Mouse (Mus musculus): ENCODE data around the gene Lrguk. TPM values are rescaled to one million over a fixed set of nuclear protein-coding genes. Genes with fewer than 3 reads are reported as not detected.

Lrguk gene
- polyA plus RNA-seq, 1 experiment from 2014 or later = 1.4 TPM

DNA sequence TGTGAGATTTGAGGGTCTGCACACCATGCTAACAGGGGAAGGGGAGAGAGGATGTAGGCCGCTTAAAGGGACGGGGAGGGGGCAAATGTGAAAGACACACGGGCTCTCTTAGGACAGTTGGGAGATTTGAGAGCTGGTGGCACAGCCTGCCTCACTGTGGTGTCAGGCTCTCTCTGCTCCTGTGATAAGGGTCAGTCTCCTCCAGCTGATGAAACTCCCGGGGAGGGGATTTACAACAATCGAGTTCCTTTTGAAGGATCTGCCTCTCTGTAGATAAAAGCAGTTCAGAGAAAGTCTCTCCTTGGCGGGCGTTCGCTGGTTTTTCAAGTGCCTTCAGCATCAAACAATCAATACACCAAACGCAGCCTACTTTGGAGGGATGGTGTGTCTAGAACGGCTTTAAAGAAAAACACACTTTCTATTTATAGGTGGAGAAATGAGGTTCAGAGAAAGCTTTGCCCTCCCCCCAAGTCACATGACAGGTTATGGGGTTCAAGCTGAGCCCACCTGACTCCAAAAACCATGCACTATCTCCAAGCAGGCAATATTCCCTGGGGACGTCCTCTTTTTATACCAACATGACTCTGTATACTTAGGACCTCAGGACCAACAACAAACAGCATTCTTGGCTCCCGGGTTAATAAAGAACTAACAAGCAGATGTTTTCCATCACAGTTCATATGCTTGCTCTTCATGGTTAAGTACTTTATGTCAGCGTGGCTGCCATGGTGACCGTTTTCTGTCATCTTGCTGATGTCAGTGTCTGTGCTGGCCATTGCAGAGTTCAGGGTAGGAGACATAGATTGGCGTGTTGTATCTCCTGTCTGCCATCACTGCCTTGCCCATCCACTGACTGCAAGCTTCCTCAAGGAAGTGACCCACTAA is 5.6 kb downstream of the Lrguk start:
- Histone ChIP-seq H3K9me3 (replicated peaks) (no peaks in the 10 kb centered on the region), H3K4me2 (replicated peaks) (no peak overlapping the region), H3K27ac (no peak overlapping the region), H3K27me3 (peaks cover 5% of the 10 kb centered on the region; the same call in 1 of the 2 replicates), H3K4me3 (no peak overlapping the region), H3K36me3 (no peaks in the 10 kb centered on the region), H3K4me1 (peaks cover 3% of the 10 kb centered on the region), H3K9ac (no peak overlapping the region)
- ATAC-seq (ENCODE audit: low FRiP score) = no peak
- WGBS = 60% methylated on average over 15 of the region's 15 CpGs

DNA sequence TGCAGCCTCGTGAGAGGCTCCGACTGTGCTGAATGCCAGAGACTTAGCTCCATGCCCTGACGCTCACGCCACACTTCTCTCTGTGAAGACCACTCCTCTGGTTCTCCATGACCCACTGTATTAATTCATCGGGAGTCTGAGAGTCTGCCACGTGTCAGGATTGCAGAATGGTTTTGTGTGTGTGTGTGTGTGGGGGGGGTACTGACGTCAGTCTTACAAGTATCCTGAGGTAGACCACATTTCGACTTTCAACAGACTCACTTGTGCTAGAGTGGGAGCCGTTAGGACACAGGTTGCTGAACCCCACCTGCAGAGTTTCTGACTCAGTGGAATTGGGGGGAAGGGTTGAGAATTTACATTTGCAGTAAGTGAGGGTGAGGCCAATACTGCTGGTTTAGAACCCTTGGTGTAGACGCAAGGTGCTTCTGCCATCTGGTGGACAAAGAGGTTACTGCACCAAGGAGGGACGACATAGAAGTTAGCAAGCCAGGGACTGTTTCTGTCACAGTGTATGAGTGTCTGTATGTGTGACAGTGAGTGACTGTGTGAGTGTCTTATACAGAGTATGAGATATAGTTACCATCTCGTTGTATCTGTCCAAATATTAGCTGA is 11.5 kb downstream of the Lrguk start:
- WGBS = 40% methylated on average over 12 of the region's 12 CpGs
- no peaks in the 10 kb centered on the region for H3K36me3 ChIP-seq
- H3K27ac ChIP-seq = no peak overlapping the region
- H3K4me3 ChIP-seq = no peak overlapping the region
- H3K9ac ChIP-seq = no peak overlapping the region
- no peaks in the 10 kb centered on the region for H3K27me3 ChIP-seq
- H3K4me1 ChIP-seq = no peaks in the 10 kb centered on the region
- no peaks in the 10 kb centered on the region for H3K9me3 ChIP-seq (replicated peaks)
- H3K4me2 ChIP-seq (replicated peaks) = no peak overlapping the region
- ATAC-seq (ENCODE audit: low FRiP score) = peak; percentile 32; the same call in 1 of the 2 replicates

GRCm38 (mm10) chr6:34041589-34042280 is 12.5 kb downstream of the Lrguk start:
- ATAC-seq (ENCODE audit: low FRiP score) = no peak
- no peaks in the 10 kb centered on the region for H3K36me3 ChIP-seq
- no peak overlapping the region for H3K9ac ChIP-seq
- H3K4me3 ChIP-seq = no peak overlapping the region
- no peaks in the 10 kb centered on the region for H3K9me3 ChIP-seq (replicated peaks)
- WGBS = 87% methylated on average over 11 of the region's 11 CpGs
- no peaks in the 10 kb centered on the region for H3K27me3 ChIP-seq
- no peak overlapping the region for H3K4me2 ChIP-seq (replicated peaks)
- H3K4me1 ChIP-seq = 0 out of 2 replicates have a peak, but pooled peaks cover 3% of the 10 kb centered on the region
- H3K27ac ChIP-seq = no peak overlapping the region

DNA sequence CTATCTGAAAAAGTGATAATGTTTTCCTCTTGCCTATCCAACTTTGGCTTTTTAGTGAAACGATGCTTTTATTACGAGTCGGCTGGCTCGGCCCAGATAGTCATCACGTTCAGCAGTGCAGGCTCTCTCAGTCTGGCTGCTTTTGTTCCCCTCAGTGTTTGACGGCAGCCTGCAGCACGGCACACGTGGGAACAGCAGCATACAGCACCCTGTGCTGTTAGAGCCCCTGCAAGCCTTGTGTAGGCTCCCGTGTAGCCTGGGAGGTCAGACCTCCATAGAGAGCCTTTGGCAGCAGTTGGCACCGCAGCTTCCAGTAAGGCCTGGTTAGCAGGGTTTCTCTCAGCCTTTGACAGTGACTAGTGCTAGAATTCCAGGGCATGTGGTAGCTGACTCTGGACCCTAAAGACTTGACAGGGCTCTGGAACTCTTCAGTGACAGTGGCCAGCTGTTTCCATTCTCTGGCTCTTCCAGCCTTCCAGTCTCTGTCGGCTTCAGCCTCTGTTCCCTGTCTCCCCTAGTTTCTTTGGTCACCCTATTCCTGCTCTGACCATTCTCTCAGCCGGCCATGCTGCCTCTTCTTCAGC is 15.1 kb downstream of the Lrguk start:
- no peak overlapping the region for H3K27ac ChIP-seq

GRCm38 (mm10) chr6:34044846-34045540 is 15.7 kb downstream of the Lrguk start:
- 84% methylated on average over 9 of the region's 9 CpGs for WGBS

More for the DNA sequence above, 15.1 kb downstream of the Lrguk start:
- Histone ChIP-seq H3K27me3 (no peaks in the 10 kb centered on the region), H3K9ac (no peak overlapping the region), H3K4me3 (no peak overlapping the region), H3K4me1 (0 out of 2 replicates have a peak, but pooled peaks cover 5% of the 10 kb centered on the region), H3K9me3 (replicated peaks) (no peaks in the 10 kb centered on the region), H3K4me2 (replicated peaks) (no peak overlapping the region), H3K36me3 (no peaks in the 10 kb centered on the region)
- WGBS = 85% methylated on average over 12 of the region's 12 CpGs
- ATAC-seq (ENCODE audit: low FRiP score) = no peak

DNA sequence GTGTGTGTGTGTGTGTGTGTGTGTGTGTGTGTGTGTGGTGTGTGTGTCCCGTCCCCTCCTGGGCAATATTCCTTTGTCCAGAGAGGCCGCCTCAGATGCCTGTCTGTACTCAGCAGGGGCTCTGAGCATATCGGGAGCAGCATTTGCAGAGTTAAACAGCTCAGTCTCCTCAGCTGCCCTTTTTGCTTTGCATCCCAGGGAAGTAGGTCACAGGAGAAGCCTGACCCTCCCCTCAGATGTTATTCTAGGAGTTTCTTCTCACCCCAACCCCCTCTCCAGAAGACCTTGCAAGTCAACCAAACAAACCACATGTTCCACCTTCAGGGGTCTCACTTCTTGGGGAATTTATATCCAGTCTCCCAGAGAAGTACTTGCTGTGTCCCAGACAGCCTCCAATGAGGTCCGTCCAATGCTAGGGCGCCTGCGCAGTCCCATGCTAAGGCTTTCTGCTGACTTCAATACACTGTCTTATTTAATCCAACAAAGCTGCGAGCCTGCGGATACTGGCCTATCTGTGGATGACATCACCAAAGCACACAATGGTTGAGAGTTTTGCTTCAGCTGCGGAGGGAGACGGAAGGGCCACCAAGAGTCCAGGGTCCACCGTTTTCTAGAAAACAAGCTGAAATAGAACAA is 17.4 kb downstream of the Lrguk start:
- Histone ChIP-seq H3K4me3 (no peak overlapping the region), H3K4me1 (peaks cover 8% of the 10 kb centered on the region; the same call in 1 of the 2 replicates), H3K9ac (no peak overlapping the region), H3K27ac (no peak overlapping the region), H3K36me3 (no peaks in the 10 kb centered on the region), H3K9me3 (replicated peaks) (no peaks in the 10 kb centered on the region), H3K4me2 (replicated peaks) (no peak overlapping the region), H3K27me3 (no peaks in the 10 kb centered on the region)
- no peak for ATAC-seq (ENCODE audit: low FRiP score)
- WGBS = 64% methylated on average over 11 of the region's 11 CpGs

More at GRCm38 (mm10) chr6:34044846-34045540, 15.7 kb downstream of the Lrguk start:
- no peaks in the 10 kb centered on the region for H3K9me3 ChIP-seq (replicated peaks)
- H3K36me3 ChIP-seq = no peaks in the 10 kb centered on the region
- no peaks in the 10 kb centered on the region for H3K27me3 ChIP-seq
- no peak overlapping the region for H3K27ac ChIP-seq
- H3K9ac ChIP-seq = no peak overlapping the region
- H3K4me1 ChIP-seq = peaks cover 7% of the 10 kb centered on the region; the same call in 1 of the 2 replicates
- ATAC-seq (ENCODE audit: low FRiP score) = no peak
- H3K4me3 ChIP-seq = no peak overlapping the region
- H3K4me2 ChIP-seq (replicated peaks) = no peak overlapping the region

GRCm38 (mm10) chr6:34049433-34049832 is 20.2 kb downstream of the Lrguk start:
- H3K4me1 ChIP-seq = peaks cover 8% of the 10 kb centered on the region; the same call in 1 of the 2 replicates
- no peaks in the 10 kb centered on the region for H3K9me3 ChIP-seq (replicated peaks)
- H3K4me3 ChIP-seq = no peak overlapping the region
- H3K4me2 ChIP-seq (replicated peaks) = no peak overlapping the region
- ATAC-seq (ENCODE audit: low FRiP score) = no peak
- H3K36me3 ChIP-seq = no peaks in the 10 kb centered on the region
- WGBS = 54% methylated on average over 2 of the region's 2 CpGs
- H3K27ac ChIP-seq = no peak overlapping the region
- no peaks in the 10 kb centered on the region for H3K27me3 ChIP-seq
- no peak overlapping the region for H3K9ac ChIP-seq

GRCm38 (mm10) chr6:34059741-34060140 is 30.5 kb downstream of the Lrguk start:
- ATAC-seq (ENCODE audit: low FRiP score) = no peak
- 93% methylated on average over 6 of the region's 6 CpGs for WGBS
- no peak overlapping the region for H3K4me2 ChIP-seq (replicated peaks)

GRCm38 (mm10) chr6:34066790-34067189 is 37.5 kb downstream of the Lrguk start:
- no peaks in the 10 kb centered on the region for H3K27me3 ChIP-seq
- no peaks in the 10 kb centered on the region for H3K4me1 ChIP-seq
- H3K9ac ChIP-seq = no peak overlapping the region
- H3K9me3 ChIP-seq (replicated peaks) = no peaks in the 10 kb centered on the region
- H3K4me2 ChIP-seq (replicated peaks) = no peak overlapping the region
- no peak overlapping the region for H3K27ac ChIP-seq
- H3K4me3 ChIP-seq = no peak overlapping the region
- no peak for ATAC-seq (ENCODE audit: low FRiP score)
- no peaks in the 10 kb centered on the region for H3K36me3 ChIP-seq
- 89% methylated on average over 7 of the region's 7 CpGs for WGBS

More at GRCm38 (mm10) chr6:34059741-34060140, 30.5 kb downstream of the Lrguk start:
- no peaks in the 10 kb centered on the region for H3K36me3 ChIP-seq
- no peaks in the 10 kb centered on the region for H3K27me3 ChIP-seq
- H3K4me3 ChIP-seq = no peak overlapping the region
- no peaks in the 10 kb centered on the region for H3K4me1 ChIP-seq
- H3K9ac ChIP-seq = no peak overlapping the region
- H3K9me3 ChIP-seq (replicated peaks) = no peaks in the 10 kb centered on the region
- no peak overlapping the region for H3K27ac ChIP-seq

DNA sequence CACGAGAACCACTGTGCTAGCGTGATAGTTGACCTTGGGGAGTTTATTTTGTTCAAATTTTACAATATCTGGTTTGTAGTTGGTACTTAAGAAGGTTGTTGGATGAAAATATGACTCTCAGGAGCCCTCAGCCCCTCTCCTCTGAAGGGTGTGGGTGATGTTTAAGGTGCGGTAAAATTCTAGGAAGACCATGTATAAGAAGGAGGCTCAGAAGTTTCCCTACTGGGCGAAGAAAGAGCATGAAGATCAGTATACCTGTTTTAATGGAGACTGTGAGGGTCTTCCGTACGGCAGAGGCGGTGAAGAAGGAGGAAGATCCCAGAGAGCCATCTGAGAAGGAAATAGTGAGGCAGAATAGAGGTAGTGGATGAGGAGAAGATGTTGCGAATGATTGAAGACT is 38.0 kb downstream of the Lrguk start:
- Histone ChIP-seq H3K27me3 (no peaks in the 10 kb centered on the region), H3K27ac (no peak overlapping the region), H3K4me1 (no peaks in the 10 kb centered on the region), H3K4me3 (no peak overlapping the region), H3K9ac (no peak overlapping the region), H3K9me3 (replicated peaks) (no peaks in the 10 kb centered on the region), H3K4me2 (replicated peaks) (no peak overlapping the region), H3K36me3 (no peaks in the 10 kb centered on the region)
- 93% methylated on average over 8 of the region's 8 CpGs for WGBS
- no peak for ATAC-seq (ENCODE audit: low FRiP score)

- Histone ChIP-seq H3K4me2 (replicated peaks) (no peak overlapping the region), H3K27me3 (no peaks in the 10 kb centered on the region), H3K4me1 (no peaks in the 10 kb centered on the region), H3K4me3 (no peak overlapping the region), H3K9ac (no peak overlapping the region), H3K9me3 (replicated peaks) (no peaks in the 10 kb centered on the region), H3K36me3 (no peaks in the 10 kb centered on the region), H3K27ac (no peak overlapping the region)
- WGBS = 60% methylated on average over 5 of the region's 5 CpGs
- ATAC-seq (ENCODE audit: low FRiP score) = no peak
Measured at GRCm38 (mm10) chr6:34071936-34072335, 42.7 kb downstream of the Lrguk start.
